Mouse (Mus musculus) midbrain, embryonic 15.5 days (tissue): Measurements from ENCODE around the gene Cacna2d3. TPM values are rescaled to one million over a fixed set of nuclear protein-coding genes. Genes with fewer than 3 reads are reported as not detected.

Source experiments
- ATAC-seq: fragments of 200-750 bp; cut with Nextera tagmentation; replicated peaks from 2 replicates; pipeline ENCODE4 v1.8.0; 2017; ENCODE audit warnings: moderate TSS enrichment
- H3K27ac ChIP-seq: fragments of 300-500 bp; sonication (generic); 2 replicates; pipeline ENCODE4 v1.5.1; 2015; ENCODE audit warnings: mild to moderate bottlenecking, inconsistent platforms
- H3K27me3 ChIP-seq: fragments of 300-500 bp; sonication (generic); replicated peaks from 2 replicates; pipeline ENCODE4 v1.6.1; 2015; ENCODE audit warnings: inconsistent platforms
- H3K36me3 ChIP-seq: fragments of 300-500 bp; sonication (generic); replicated peaks from 2 replicates; pipeline ENCODE4 v1.6.1; 2015; ENCODE audit warnings: inconsistent platforms
- H3K4me1 ChIP-seq: fragments of 300-500 bp; sonication (generic); 2 replicates; pipeline ENCODE4 v1.6.1; 2015; ENCODE audit warnings: inconsistent platforms
- H3K4me2 ChIP-seq: fragments of 300-500 bp; sonication (generic); 2 replicates; pipeline ENCODE4 v1.6.1; 2015; ENCODE audit warnings: inconsistent platforms, mild to moderate bottlenecking, moderate library complexity
- H3K4me3 ChIP-seq: fragments of 300-500 bp; sonication (generic); 2 replicates; pipeline ENCODE4 v1.5.1; 2015; ENCODE audit warnings: mild to moderate bottlenecking, inconsistent platforms
- H3K9ac ChIP-seq: fragments of 300-500 bp; sonication (generic); 2 replicates; pipeline ENCODE4 v1.6.1; 2015; ENCODE audit warnings: mild to moderate bottlenecking, inconsistent platforms
- H3K9me3 ChIP-seq: fragments of 300-500 bp; sonication (generic); 2 replicates; pipeline ENCODE4 v1.6.1; 2016; ENCODE audit warnings: inconsistent platforms
- WGBS: fragments of 180-500 bp; shearing (Covaris S2); methylation state at CpG from one replicate; pipeline ENCODE4 v1.1.7; 2015; ENCODE audit warnings: mixed read lengths; 5-methylcytosine and 5-hydroxymethylcytosine counted together
- polyA plus RNA-seq: library from polyadenylated mRNA; unstranded; fragments of >200 nt; fragmentation: Nextera tagmentation; extraction: Ambion mirVana; gene quantifications from 2 replicates; pipeline ENCODE4 v1.2.1, GENCODE M21; 2015

The Cacna2d3 gene
- polyA plus RNA-seq, 1 experiment from 2014 or later, result 41.9 TPM

- no peaks in the 10 kb centered on the region for H3K9me3 ChIP-seq
- H3K9ac ChIP-seq, result no peak overlapping the region
- ATAC-seq, result no peak
- no peak overlapping the region for H3K27ac ChIP-seq
- WGBS, result 35% methylated on average over 5 of the region's 5 CpGs
- H3K36me3 ChIP-seq, result no peaks in the 10 kb centered on the region
- no peak overlapping the region for H3K4me3 ChIP-seq
- no peak overlapping the region for H3K4me2 ChIP-seq
- 0 out of 2 replicates have a peak, but pooled peaks cover 3% of the 10 kb centered on the region for H3K4me1 ChIP-seq
- no peaks in the 10 kb centered on the region for H3K27me3 ChIP-seq
These were observed 173.0 kb downstream of the Cacna2d3 start for GRCm38 (mm10) chr14:29548646-29549045.

- Histone ChIP-seq H3K36me3 (no peaks in the 10 kb centered on the region), H3K27ac (no peak overlapping the region), H3K9me3 (no peaks in the 10 kb centered on the region), H3K9ac (no peak overlapping the region), H3K4me3 (no peak overlapping the region), H3K27me3 (no peaks in the 10 kb centered on the region), H3K4me2 (no peak overlapping the region), H3K4me1 (peaks cover 17% of the 10 kb centered on the region)
- 76% methylated on average over 3 of the region's 3 CpGs for WGBS
- ATAC-seq, result no peak
These were observed 191.1 kb downstream of the Cacna2d3 start for GRCm38 (mm10) chr14:29530516-29530915.

GRCm38 (mm10) chr14:29528696-29529095 lies 193.0 kb downstream of the Cacna2d3 start:
- H3K4me2 ChIP-seq, result no peak overlapping the region
- H3K4me3 ChIP-seq, result no peak overlapping the region
- no peaks in the 10 kb centered on the region for H3K36me3 ChIP-seq
- no peaks in the 10 kb centered on the region for H3K9me3 ChIP-seq
- ATAC-seq, result no peak
- H3K4me1 ChIP-seq, result peaks cover 17% of the 10 kb centered on the region
- WGBS, result 42% methylated on average over 10 of the region's 10 CpGs
- H3K27ac ChIP-seq, result 0 out of 2 replicates have a peak overlapping the region, but pooled peaks have one; percentile 14
- no peak overlapping the region for H3K9ac ChIP-seq
- no peaks in the 10 kb centered on the region for H3K27me3 ChIP-seq

DNA sequence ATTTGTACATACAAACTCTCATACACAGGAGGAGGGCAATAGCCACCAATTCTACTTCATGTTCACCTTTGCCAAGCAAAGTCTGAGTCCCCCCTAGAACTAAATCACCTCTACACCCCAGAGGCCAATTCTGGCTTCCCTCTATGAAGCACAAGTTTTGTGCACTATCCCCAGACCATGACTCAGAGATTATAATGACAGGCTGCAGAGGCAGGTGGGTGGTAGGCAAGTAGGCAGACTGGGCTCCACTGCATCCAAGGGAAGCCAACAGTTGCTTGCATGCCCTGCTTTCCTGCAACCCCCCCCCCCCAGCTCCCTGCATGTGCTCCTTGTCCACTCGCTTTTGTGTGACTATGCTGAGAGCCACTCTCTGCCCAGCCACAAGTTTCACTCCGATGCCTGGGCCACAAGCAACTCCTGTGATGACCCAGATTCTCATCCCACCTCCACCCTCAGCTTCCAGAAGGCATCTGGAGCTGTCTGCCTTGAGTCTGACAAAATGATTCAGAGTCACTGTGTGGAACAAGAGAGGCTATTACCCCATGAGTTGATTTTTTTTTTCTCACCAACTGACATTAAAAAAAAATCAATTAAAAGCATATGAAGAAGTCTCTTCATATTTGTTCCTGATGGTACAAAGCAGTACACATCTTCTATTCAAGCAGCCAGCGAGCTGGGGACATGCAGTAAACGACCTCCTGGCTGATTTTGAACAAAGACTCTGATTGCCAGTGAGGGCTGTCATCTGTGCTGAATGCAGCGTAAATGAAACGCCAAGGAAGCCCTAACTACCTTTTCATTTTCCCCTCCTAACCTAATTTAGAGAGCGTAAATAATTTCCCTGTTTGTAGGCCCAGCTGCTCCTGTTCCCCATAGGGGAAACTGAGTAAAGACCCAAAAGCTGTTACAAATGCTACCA lies 201.7 kb downstream of the Cacna2d3 start:
- Histone ChIP-seq H3K9me3 (no peaks in the 10 kb centered on the region), H3K9ac (no peak overlapping the region), H3K4me1 (0 out of 2 replicates have a peak, but pooled peaks cover 3% of the 10 kb centered on the region), H3K36me3 (no peaks in the 10 kb centered on the region), H3K4me2 (no peak overlapping the region), H3K4me3 (no peak overlapping the region), H3K27ac (0 out of 2 replicates have a peak overlapping the region, but pooled peaks have one; percentile 17), H3K27me3 (no peaks in the 10 kb centered on the region)
- ATAC-seq, result no peak
- WGBS, result 34% methylated on average over 7 of the region's 7 CpGs

DNA sequence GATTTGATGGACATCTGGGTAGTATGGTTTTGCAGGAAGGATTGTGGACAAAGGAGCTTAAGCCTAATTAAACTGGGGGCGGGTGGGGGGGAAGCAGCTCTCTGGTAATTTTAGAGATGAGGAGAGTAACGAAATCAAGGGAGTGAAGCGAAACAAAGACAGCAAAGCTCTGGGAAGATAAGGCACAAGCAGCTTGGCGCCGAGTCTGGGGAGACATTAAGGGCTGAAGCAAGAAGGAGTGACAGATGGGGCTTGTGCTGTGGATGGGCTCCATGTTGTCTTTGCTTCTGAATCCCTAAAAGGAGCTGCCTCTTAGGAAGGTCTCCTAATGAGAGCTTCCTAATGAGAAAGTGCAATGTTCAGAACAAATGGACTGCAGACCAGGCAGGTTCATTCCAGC lies 219.0 kb downstream of the Cacna2d3 start:
- 0 out of 2 replicates have a peak, but pooled peaks cover 4% of the 10 kb centered on the region for H3K4me1 ChIP-seq
- no peaks in the 10 kb centered on the region for H3K36me3 ChIP-seq
- 19% methylated on average over 5 of the region's 5 CpGs for WGBS
- no peak overlapping the region for H3K9ac ChIP-seq
- no peak overlapping the region for H3K27ac ChIP-seq
- ATAC-seq, result no peak
- H3K9me3 ChIP-seq, result no peaks in the 10 kb centered on the region
- H3K27me3 ChIP-seq, result no peaks in the 10 kb centered on the region
- H3K4me2 ChIP-seq, result no peak overlapping the region
- no peak overlapping the region for H3K4me3 ChIP-seq

DNA sequence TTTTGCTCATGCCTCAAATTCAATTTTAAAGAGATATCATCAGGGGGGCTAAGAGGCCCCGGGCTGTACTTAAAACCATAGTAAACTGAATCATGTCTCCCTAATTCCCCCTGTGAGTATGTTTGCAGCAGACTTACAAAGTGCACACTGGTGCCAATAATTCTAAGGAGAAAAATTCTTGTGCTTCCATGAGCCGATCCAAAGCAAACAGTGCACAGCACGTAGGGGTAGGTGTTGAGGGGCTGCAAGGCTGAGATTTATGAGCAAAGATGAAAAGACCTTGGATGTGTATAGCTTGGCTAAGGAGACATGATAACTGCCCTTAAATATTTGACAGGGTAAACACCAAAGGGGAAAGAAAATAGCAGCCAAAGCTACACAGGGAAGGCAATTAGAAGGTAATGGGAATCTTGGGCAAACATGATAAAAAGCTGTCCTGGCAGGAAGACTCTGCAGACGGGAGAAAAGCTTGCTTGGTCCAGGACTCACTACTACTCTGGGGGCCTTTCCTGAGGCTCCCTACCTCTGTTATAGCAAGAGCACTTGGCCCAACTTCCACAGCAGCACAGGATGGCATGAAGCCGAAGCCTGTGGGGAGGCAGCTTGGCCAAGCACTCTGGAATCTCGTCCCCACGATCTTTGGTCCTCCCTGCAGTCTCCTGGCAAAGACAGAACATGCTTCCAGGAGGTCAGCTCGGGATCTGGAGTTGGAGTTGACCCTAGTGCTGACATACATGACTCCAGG lies 222.9 kb downstream of the Cacna2d3 start:
- Histone ChIP-seq H3K9me3 (no peaks in the 10 kb centered on the region), H3K27me3 (no peaks in the 10 kb centered on the region), H3K4me1 (0 out of 2 replicates have a peak, but pooled peaks cover 4% of the 10 kb centered on the region), H3K4me3 (no peak overlapping the region), H3K4me2 (no peak overlapping the region), H3K9ac (no peak overlapping the region), H3K36me3 (no peaks in the 10 kb centered on the region), H3K27ac (no peak overlapping the region)
- 71% methylated on average over 8 of the region's 8 CpGs for WGBS
- ATAC-seq, result no peak

GRCm38 (mm10) chr14:29496552-29496951 lies 225.1 kb downstream of the Cacna2d3 start:
- H3K36me3 ChIP-seq, result no peaks in the 10 kb centered on the region
- no peak overlapping the region for H3K9ac ChIP-seq
- H3K4me2 ChIP-seq, result no peak overlapping the region
- H3K27ac ChIP-seq, result no peak overlapping the region
- H3K4me3 ChIP-seq, result no peak overlapping the region
- H3K27me3 ChIP-seq, result no peaks in the 10 kb centered on the region
- H3K4me1 ChIP-seq, result no peaks in the 10 kb centered on the region
- no peaks in the 10 kb centered on the region for H3K9me3 ChIP-seq
- 93% methylated on average over 3 of the region's 3 CpGs for WGBS
- ATAC-seq, result no peak

DNA sequence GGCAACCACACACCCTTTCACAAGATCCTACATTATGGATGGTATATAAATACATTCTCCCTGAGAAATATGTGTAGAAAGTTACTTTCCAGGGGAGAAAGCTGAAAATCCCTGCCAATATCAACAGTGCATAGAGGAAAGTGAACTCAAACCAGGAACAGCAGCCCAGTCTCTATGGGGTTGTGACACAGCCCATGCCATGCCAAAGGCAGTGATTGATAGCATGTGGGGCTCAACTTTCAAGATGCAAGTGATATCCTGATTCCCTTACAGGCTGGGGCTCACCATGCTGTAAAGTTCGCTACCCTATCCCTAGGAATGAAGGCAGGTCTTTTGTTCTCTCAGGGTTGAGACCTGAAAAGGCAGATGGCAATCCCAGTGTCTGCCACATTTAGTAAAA lies 229.9 kb downstream of the Cacna2d3 start:
- no peaks in the 10 kb centered on the region for H3K27me3 ChIP-seq
- no peak overlapping the region for H3K9ac ChIP-seq
- no peak overlapping the region for H3K27ac ChIP-seq
- H3K4me2 ChIP-seq, result no peak overlapping the region
- H3K36me3 ChIP-seq, result no peaks in the 10 kb centered on the region
- no peak overlapping the region for H3K4me3 ChIP-seq
- H3K9me3 ChIP-seq, result no peaks in the 10 kb centered on the region
- no peak for ATAC-seq
- 82% methylated on average over 1 of the region's 1 CpGs for WGBS
- no peaks in the 10 kb centered on the region for H3K4me1 ChIP-seq

GRCm38 (mm10) chr14:29485416-29485815 lies 236.2 kb downstream of the Cacna2d3 start:
- no peaks in the 10 kb centered on the region for H3K27me3 ChIP-seq
- no peak for ATAC-seq
- WGBS, result 83% methylated on average over 1 of the region's 1 CpGs
- H3K9ac ChIP-seq, result no peak overlapping the region
- no peak overlapping the region for H3K27ac ChIP-seq
- no peak overlapping the region for H3K4me3 ChIP-seq
- no peaks in the 10 kb centered on the region for H3K9me3 ChIP-seq
- H3K4me2 ChIP-seq, result no peak overlapping the region
- no peaks in the 10 kb centered on the region for H3K4me1 ChIP-seq
- no peaks in the 10 kb centered on the region for H3K36me3 ChIP-seq

DNA sequence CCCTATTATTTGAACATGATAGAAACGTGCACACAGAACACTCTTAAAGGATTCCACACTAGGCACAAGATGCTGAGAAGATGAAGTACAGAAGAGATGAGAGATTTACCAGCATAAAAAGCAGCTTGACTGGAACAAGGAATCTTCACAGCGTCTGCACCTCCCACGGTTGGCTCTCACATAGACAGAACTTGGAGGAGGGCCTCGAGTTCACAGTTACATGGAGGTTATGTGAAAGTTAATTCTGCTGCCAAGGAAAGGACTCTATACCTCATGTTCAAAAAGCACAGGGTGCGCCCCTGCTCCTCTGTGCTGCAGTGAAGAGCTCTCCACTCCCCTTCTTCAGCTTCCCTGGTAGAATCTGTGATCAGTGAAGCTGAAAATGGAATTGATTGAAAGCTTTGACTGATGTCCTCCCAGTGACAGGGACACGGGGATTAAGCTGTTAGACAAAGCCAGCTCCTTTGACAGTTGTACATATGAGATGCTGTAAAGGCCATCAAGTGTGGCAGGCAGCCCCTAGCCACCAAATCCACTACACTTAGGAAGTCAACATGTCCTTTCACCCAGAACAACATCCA lies 243.2 kb downstream of the Cacna2d3 start:
- Histone ChIP-seq H3K9me3 (no peaks in the 10 kb centered on the region), H3K27me3 (no peaks in the 10 kb centered on the region), H3K4me2 (no peak overlapping the region), H3K4me3 (no peak overlapping the region), H3K9ac (no peak overlapping the region), H3K36me3 (no peaks in the 10 kb centered on the region), H3K4me1 (no peaks in the 10 kb centered on the region), H3K27ac (no peak overlapping the region)
- WGBS, result 20% methylated on average over 6 of the region's 6 CpGs
- no peak for ATAC-seq

- 88% methylated on average over 2 of the region's 2 CpGs for WGBS
- H3K4me3 ChIP-seq, result no peak overlapping the region
- H3K4me2 ChIP-seq, result no peak overlapping the region
- H3K9ac ChIP-seq, result no peak overlapping the region
- H3K27ac ChIP-seq, result no peak overlapping the region
- no peaks in the 10 kb centered on the region for H3K36me3 ChIP-seq
- H3K27me3 ChIP-seq, result no peaks in the 10 kb centered on the region
- H3K9me3 ChIP-seq, result no peaks in the 10 kb centered on the region
- no peak for ATAC-seq
- no peaks in the 10 kb centered on the region for H3K4me1 ChIP-seq
These were observed 257.4 kb downstream of the Cacna2d3 start for GRCm38 (mm10) chr14:29464277-29464676.

DNA sequence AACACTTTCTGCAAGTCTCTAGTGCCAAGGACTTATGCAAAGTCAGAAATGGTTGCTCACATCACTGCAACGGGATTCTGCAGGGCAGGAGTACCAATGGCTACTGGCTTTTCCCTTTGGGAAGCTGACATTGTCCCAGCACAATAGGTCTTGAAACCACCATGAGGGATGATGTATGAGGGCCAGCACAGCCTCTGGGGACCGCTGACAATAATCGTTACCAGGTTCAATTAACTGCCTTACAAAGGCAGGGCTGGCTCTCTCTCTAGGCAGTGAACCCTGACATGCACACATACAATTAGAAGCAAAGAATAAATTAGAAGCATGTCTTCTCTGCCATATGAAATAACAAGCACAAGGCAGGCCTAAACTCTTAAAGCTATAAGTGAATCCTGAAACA lies 272.5 kb downstream of the Cacna2d3 start:
- H3K4me3 ChIP-seq, result no peak overlapping the region
- no peaks in the 10 kb centered on the region for H3K9me3 ChIP-seq
- H3K4me2 ChIP-seq, result no peak overlapping the region
- no peak overlapping the region for H3K27ac ChIP-seq
- 41% methylated on average over 3 of the region's 3 CpGs for WGBS
- no peaks in the 10 kb centered on the region for H3K27me3 ChIP-seq
- ATAC-seq, result no peak
- no peak overlapping the region for H3K9ac ChIP-seq
- H3K4me1 ChIP-seq, result peaks cover 8% of the 10 kb centered on the region; the same call in 1 of the 2 replicates
- H3K36me3 ChIP-seq, result no peaks in the 10 kb centered on the region
